Mouse (Mus musculus) splenic B cell, adult 2 months (primary cell): ENCODE measurements around the gene Trim69.

Experiments used
- DNase-seq: peaks from one replicate; pipeline ENCODE4 v3.0.0-alpha.2; 2011; ENCODE audit warnings: low read depth, low spot score
- H3K27me3 ChIP-seq: 2 replicates; pipeline ENCODE4 v1.6.1; 2012; ENCODE audit warnings: mild to moderate bottlenecking, low read length, moderate library complexity, mixed read lengths; ENCODE audit not compliant: control insufficient read depth, poor library complexity, insufficient read depth, severe bottlenecking
- H3K36me3 ChIP-seq: 2 replicates; pipeline ENCODE4 v1.6.1; 2012; ENCODE audit warnings: mild to moderate bottlenecking, low read length, moderate library complexity, mixed read lengths; ENCODE audit not compliant: control insufficient read depth, poor library complexity, insufficient read depth, severe bottlenecking

Trim69 gene

DNA sequence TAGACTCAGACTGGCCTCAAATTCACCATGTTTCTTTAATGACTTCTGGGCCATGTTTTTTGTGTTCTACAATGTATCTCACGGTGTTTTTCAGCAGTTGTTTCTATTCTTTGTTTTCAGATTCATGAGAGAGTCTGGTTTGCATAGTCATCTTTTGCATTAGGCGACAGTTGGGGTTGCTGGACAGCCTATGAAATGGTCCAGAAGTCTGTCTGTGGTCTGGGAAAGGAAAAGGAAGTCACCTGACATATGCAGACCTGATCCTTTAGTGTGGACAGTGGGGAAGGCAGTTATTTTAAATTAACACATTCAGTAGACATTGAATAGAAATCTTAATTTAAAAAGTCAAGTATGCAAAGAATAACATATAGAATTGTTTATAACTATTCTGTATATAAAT lies 2.0 kb downstream of the Trim69 start:
- no peak for DNase-seq

DNA sequence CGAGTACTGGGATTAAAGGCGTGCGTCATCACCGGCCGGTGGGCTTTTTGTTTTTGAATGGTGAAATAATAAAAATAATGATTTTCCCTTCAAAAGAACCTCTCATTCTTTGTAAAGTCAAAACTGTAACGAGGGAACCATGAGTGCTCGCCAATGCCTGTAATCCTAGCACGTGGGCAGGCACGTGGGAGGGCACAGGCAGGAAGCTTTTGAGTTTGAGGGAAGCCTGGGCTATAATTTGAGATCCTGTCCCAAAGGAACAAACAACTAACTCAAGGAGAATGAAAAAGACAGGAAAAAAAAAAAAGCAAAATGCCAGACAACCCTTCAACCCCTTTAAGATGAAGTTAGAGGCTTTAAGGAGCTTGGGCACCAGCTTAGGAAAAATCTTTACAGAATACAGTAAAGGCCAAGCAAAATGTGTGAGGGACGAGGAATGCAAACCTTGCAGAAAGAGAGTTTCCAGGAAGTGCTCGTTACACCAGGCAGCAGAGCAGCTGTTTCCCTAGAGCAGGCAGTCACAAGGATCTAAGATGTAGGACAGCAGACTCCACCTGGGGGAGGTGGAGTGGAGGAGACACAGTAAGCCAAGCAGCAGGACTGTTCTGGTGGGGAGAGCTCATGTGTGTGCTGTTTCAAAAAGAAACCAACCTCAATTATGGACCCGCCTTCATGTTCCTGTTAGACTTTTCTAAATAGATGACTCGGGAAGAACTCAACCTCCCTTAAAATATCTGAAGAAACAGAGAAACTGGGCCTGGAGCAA lies 3.1 kb downstream of the Trim69 start:
- no peak for DNase-seq
- no peaks in the 10 kb centered on the region for H3K27me3 ChIP-seq
- H3K36me3 ChIP-seq: no peaks in the 10 kb centered on the region

More for the DNA sequence above, 2.0 kb downstream of the Trim69 start:
- H3K36me3 ChIP-seq: no peaks in the 10 kb centered on the region
- H3K27me3 ChIP-seq: no peaks in the 10 kb centered on the region

DNA sequence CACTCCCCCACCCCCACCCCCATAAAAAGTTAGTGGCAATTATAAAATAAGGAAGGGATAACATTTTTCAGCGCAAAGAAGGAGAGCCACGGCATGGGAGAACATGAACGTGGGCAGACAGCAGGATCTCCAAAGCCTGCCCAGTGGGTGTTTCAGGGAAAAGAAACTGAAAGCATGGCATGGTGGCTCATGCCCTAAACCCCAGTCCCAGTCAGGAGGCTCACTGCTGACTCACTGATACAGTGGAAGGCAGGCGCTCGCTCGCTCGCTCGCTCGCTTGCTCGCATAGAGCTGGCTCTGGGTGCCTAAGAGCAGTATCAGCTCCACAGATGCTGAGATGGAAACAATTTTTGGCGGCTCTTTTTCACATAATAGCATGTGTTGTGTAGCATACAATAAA lies 3.8 kb downstream of the Trim69 start:
- peak; percentile 43 for DNase-seq
- no peaks in the 10 kb centered on the region for H3K36me3 ChIP-seq

DNA sequence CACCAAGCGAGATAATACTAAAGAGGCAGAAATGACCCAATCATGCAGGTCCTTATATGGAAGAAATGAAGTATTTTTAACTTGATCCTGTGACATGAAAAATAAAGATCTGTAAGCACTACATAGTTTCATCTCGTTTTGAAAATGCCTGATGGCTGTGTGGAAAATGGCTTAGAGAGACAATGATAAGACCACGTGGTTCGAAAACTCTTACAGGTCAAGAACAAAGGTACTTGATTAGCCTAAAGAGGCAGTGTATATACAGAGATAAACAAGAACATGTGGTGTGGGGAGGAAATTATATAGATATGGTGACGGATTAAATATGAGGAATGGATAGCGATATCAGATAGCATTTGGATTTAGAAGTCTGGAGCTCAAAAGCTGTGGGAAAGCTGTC lies 10.8 kb downstream of the Trim69 start:
- no peaks in the 10 kb centered on the region for H3K27me3 ChIP-seq
- no peak for DNase-seq
- H3K36me3 ChIP-seq: no peaks in the 10 kb centered on the region

More for the DNA sequence above, 3.8 kb downstream of the Trim69 start:
- H3K27me3 ChIP-seq: no peaks in the 10 kb centered on the region

DNA sequence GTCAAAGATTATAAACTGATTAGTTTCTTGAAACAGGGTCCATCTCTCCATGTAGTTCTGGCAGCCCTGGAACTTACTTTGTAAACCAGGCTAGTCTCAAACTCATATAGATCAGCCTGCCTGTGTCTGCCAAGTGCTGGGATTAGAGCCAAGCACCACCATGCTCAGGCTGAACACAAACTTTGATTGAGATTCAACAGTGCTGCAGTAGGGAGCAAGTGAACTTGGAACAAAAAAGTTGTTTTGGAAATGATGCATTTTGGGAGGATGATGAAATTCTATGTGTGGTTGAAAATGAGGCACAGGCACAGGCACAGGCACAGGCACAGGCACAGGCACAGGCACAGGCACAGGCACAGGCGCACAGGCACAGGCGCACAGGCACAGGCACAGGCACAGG lies 11.7 kb downstream of the Trim69 start:
- DNase-seq: no peak
- H3K27me3 ChIP-seq: no peaks in the 10 kb centered on the region

DNA sequence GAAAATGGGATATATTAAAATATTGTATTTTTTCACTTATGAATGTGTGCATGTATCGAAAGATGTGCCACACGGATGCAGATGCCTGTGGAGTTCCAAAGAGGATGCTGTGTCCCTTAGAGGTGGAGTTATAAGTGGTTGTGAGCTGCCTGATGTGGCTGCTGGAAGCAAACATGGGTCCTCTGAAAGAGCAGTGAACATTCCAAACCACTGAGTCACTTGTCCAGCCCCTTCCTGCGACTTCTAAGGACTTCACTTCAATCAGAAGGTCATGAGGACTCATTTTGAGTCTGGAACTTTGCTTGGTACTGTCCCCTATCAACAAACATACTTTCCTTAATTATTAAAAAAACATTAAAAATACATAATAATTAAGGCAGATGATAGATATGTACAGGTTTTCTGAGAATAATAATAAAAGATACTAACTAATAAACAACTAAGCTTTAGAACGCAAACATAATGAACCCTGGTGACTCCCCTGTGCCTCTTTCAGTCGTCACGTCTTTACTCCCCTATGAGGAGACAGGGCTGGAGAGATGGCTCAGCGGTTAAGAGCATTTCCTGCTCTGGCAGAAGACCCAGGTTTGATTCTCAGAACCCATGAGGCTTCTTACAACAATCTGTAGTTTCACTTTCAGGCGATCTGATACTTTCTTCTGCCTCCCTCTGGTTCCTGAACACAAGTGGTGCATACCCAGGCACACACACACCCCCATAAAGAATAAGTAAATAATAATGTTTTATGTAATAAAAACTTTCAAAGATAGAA lies 19.7 kb downstream of the Trim69 start:
- Histone ChIP-seq H3K36me3 (no peaks in the 10 kb centered on the region), H3K27me3 (no peaks in the 10 kb centered on the region)
- peak; percentile 43 for DNase-seq

More for the DNA sequence above, 11.7 kb downstream of the Trim69 start:
- H3K36me3 ChIP-seq: no peaks in the 10 kb centered on the region

DNA sequence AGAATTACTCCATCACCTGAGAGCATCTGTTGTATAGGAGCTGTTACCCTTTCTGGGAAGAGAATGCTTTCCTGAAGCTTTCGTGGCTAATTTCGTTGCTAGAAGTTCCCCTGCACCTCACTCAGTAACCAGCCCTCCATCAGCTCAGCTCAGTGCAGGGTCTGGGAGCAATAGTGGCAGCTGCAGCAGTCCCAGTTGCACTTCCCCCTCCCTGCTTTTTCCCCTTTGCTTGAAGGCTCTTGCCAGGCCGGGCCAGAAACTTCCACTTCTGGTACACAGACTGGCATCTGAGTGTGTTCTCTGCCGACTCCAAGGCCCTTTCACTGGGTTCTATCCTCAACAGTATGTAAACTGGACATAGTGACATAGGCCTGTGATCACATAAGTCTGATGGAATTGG lies 24.6 kb downstream of the Trim69 start:
- no peaks in the 10 kb centered on the region for H3K36me3 ChIP-seq
- no peak for DNase-seq
- H3K27me3 ChIP-seq: no peaks in the 10 kb centered on the region

DNA sequence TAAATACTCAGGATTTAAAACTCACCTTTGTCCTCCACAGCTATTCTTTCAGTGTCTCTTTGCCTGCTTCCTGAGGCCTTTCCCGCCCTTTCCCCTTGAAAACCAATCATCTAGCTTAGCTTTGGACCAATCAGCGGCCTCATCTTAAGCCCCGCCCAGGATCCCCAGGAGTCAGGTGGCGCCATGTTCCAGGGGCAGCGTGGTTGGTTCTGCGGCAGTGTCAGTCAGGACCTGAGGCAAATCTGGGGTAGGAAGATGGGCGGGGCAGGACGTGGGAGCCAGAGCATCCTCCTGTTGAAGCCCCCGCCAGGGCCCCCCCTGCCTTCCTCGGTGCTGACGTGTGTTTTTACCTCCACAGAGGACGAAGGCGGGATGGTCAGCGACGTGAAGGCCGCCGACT lies 25.6 kb downstream of the Trim69 start, which contains the start of the genes Patl2 and Terb2:
Gene Patl2 (minus strand): TSS at position 84 of the 400 bp plus-strand sequence.
Gene Terb2 (plus strand): TSS at position 167 of the 400 bp plus-strand sequence.
- Histone ChIP-seq H3K27me3 (no peaks in the 10 kb centered on the region), H3K36me3 (no peaks in the 10 kb centered on the region)
- no peak for DNase-seq

DNA sequence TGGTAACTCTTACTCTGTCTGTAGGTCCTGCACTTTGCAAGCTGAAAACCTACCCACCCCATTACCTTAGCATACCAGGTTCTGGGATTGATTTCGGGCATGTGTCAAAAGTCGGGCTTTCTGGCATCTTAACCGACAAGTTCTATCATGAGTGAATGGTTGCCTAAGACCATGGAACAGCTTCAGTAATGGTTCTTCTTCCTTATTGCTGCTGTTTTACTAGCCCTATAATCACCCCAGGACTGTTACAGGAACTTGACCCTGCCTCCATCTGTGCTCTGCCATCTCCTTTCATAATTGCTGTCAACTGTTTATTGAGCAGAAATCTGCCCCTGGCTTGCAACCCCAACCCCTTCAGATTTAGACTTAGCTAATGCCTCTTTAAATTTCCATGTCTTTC lies 26.3 kb downstream of the Trim69 start:
- H3K36me3 ChIP-seq: no peaks in the 10 kb centered on the region
- no peak for DNase-seq
- H3K27me3 ChIP-seq: no peaks in the 10 kb centered on the region

DNA sequence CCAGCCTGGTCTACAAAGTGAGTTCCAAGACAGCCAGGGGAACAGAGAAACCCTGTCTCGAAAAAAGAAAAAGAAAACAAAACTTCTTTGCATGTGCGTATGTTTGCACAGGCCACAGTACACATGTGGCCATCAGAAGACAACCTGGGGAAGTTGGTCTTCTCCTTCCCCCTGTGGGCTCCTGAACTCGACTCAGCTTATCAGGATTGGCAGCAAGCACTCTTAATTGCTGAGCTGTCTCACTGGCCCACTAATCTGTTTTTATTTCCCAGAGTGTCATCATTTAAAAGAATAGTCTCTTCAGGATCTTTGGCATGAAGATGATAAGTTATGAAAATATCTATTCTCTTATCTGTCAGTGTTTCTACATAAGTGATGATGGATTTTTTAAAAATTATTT lies 31.3 kb downstream of the Trim69 start:
- no peak for DNase-seq

DNA sequence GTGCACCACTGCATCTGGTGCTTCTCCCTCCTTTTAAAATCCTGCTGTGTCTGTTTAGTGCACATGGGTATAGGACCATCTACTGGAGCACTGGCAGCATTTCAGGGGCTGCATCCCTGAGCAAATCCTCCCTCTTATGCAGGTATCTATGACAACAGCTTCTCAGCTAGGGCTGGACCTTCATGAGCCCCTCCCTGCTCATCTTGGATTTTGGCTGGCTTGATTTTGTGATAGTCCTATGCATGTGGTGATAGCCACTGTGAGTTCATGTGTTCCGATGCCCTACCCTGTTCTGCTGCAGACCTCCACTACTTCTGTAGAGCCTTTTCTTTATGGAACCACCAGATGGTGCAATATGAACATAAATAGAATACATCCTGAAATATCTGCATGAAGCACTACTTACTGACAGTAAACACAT lies 34.0 kb downstream of the Trim69 start:
- peak; percentile 55 for DNase-seq
- no peaks in the 10 kb centered on the region for H3K36me3 ChIP-seq
- no peaks in the 10 kb centered on the region for H3K27me3 ChIP-seq

More for the DNA sequence above, 31.3 kb downstream of the Trim69 start:
- Histone ChIP-seq H3K36me3 (no peaks in the 10 kb centered on the region), H3K27me3 (no peaks in the 10 kb centered on the region)

DNA sequence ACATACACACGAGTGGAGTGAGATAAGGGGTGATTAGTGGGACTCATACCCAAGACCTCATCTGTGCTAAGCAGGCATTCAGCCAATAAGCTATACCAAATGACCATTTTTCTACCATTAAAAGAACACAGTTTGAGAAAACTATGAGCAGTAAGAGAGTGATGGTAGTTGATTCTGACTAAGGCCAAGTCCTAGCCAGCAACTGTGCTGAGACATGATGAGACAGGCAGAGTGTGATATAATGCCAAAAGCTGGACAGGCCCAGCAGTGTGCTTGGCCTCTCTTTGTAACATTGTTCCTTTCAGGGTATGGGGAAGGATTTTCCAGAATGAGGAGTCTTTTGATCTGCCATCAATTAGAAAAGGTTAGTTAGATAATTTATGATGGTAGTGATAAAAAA lies 41.0 kb downstream of the Trim69 start:
- DNase-seq: no peak
- no peaks in the 10 kb centered on the region for H3K36me3 ChIP-seq
- no peaks in the 10 kb centered on the region for H3K27me3 ChIP-seq

DNA sequence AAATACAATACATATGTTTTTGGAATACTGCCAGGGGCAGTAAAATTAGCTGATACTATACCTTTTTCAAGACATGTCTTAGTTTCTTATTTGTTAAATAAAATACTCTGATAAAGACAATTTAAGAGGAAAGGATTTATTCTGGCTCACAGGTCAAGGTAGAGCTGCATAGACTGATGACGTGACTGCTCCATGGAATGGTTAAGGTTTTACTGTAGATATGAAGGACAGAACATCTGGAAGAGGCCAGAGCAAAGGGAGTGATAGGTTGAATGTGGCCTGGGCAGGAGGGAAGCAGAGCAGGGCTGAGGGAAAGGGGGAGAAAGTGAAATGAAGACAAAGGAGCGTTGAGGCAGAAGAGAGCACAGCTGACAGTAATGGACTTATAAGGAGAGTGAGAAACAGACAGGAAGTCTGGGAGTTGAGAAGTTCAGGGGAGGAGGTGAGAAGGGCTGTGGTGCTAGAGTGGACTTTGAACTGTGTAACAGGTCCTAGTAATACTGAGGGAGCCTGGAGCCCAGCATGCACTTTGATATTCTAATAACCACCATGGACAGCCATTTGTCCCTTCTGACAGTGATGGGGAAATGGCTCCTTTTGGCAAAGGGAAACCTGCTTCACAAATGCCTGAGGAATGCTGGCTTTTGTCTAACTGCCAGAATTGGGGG lies 46.1 kb downstream of the Trim69 start:
- DNase-seq: no peak
- H3K36me3 ChIP-seq: no peaks in the 10 kb centered on the region
- H3K27me3 ChIP-seq: no peaks in the 10 kb centered on the region

DNA sequence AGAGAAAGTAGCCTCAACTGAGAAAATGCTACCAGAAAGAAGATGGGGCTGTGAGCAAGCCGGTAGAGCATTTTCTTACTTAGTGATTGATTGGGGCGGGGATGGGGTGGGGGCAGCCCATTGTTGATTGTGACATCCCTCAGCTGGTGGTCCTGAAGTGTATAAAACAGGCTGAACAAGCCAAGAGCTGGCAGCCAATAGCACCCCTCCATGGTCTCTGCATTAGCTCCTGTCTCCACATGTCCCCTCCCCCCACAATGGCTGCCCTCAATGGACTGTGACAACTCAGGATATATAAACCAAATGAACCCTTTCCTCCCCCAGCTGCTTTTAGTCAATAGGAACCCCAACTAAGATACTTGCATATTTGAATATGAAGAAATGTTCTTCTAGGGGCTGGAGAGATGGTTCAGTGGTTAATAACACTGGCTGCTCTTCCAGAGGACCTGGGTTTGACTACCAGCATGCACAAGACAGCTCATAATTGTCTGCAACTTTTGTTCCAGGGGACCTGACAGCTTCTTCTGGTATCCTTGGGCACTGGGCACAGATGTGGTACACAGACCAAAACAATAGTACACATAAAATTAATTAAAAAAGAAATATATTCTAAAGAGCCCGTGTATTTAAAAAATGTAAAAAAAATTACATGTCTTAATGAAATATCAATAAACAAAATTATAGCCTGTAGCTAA lies 50.2 kb downstream of the Trim69 start:
- DNase-seq: no peak
- Histone ChIP-seq H3K36me3 (no peaks in the 10 kb centered on the region), H3K27me3 (no peaks in the 10 kb centered on the region)
